Mouse (Mus musculus): ENCODE measurements around the gene Csnk2a1. TPM values are rescaled to one million over a fixed set of nuclear protein-coding genes. Genes with fewer than 3 reads are reported as not detected.

The Csnk2a1 gene
- polyA plus RNA-seq, 1 experiment: 70.2 TPM

DNA sequence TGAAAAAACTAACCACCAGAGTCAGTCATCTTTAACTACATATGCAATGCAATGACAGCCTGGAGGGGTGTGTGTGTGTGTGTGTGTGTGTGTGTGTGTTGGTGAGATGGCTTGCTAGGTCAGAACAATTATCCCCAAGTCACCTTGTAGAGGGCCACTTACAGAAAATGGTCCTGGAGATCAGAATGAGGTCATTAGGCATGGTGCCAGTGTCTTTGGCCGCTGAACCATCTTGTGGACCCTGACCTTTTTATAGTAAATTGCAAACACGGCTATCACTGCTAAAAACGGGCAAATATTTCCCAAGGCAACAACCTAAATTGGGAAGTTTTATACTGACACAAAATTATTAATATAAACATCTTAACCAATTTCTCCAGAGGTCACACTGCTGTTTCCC is 14.8 kb upstream of the Csnk2a1 start:
- Histone ChIP-seq H3K27ac (ENCODE audit: insufficient read depth, low read length) (no peak overlapping the region), H3K4me3 (replicated peaks; ENCODE audit: insufficient read depth, low read depth, low read length) (no peak overlapping the region)
- no peak for DNase-seq

GRCm38 (mm10) chr2:152216975-152217374 is 9.7 kb upstream of the Csnk2a1 start:
- Histone ChIP-seq H3K27ac (ENCODE audit: insufficient read depth, low read length) (no peak overlapping the region), H3K4me3 (replicated peaks; ENCODE audit: insufficient read depth, low read depth, low read length) (no peak overlapping the region), H3K4me1 (ENCODE audit: control insufficient read depth, insufficient read depth, low read length) (no peaks in the 10 kb centered on the region), H3K27me3 (ENCODE audit: control insufficient read depth, insufficient read depth, low read length) (no peaks in the 10 kb centered on the region)
- 72% methylated on average over 1 of the region's 1 CpGs for WGBS
- DNase-seq: no peak
- no peak for TF ChIP-seq POLR2A (IDR thresholded peaks at IDR 0.05; ENCODE audit: borderline replicate concordance, insufficient read depth, low read length)
- no peak for TF ChIP-seq CTCF (IDR thresholded peaks at IDR 0.05; ENCODE audit: borderline replicate concordance, insufficient read depth, low read depth, low read length)

More for the DNA sequence above, 14.8 kb upstream of the Csnk2a1 start:
- H3K27me3 ChIP-seq (ENCODE audit: control insufficient read depth, insufficient read depth, low read length): no peaks in the 10 kb centered on the region
- 56% methylated on average over 3 of the region's 3 CpGs for WGBS
- H3K4me1 ChIP-seq (ENCODE audit: control insufficient read depth, insufficient read depth, low read length): no peaks in the 10 kb centered on the region
- TF ChIP-seq CTCF (IDR thresholded peaks at IDR 0.05; ENCODE audit: borderline replicate concordance, insufficient read depth, low read depth, low read length): no peak
- no peak for TF ChIP-seq POLR2A (IDR thresholded peaks at IDR 0.05; ENCODE audit: borderline replicate concordance, insufficient read depth, low read length)

DNA sequence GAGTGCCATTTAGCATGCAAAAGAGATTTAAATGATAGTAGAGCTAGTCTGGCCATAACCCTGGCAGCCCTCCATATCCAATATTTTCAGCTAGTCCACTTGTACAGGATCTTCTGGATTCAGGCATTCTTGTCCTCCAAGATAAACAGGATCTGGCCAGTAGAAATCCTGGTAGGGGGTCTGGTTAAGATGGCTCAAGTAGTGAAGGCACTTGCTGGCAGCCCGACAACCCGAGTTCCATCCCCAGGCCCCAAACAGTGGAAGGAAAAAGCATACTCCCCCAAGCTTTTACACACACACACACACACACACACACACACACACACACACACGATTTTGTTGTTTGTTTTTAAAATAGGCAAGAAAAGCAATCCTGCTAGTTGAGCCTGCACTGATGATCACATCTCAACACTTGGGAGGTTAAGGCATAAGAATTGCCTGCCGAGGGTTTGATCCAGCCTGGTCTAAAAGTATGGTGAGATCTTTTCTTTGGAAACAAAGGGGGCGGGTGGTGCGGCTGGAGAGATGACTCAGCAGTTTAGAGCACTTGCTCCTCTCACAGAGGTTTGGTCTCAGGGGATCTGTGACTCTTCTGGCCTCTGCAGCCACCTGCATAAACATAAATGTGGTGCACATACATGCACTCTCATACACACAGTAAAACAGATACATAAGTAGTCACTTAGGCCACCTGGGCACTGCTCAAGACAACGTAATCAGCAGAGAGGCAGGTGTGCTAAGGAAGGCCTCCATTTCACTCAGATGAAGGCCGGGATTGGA is 2.9 kb upstream of the Csnk2a1 start:
- no peak for DNase-seq
- peaks cover 8% of the 10 kb centered on the region; the same call in 1 of the 2 replicates for H3K4me1 ChIP-seq (ENCODE audit: control insufficient read depth, insufficient read depth, low read length)
- H3K27ac ChIP-seq (ENCODE audit: insufficient read depth, low read length): no peak overlapping the region
- WGBS: 69% methylated on average over 8 of the region's 8 CpGs
- no peak overlapping the region for H3K4me3 ChIP-seq (replicated peaks; ENCODE audit: insufficient read depth, low read depth, low read length)
- no peaks in the 10 kb centered on the region for H3K27me3 ChIP-seq (ENCODE audit: control insufficient read depth, insufficient read depth, low read length)
- TF ChIP-seq POLR2A (IDR thresholded peaks at IDR 0.05; ENCODE audit: borderline replicate concordance, insufficient read depth, low read length) (no peak), CTCF (IDR thresholded peaks at IDR 0.05; ENCODE audit: borderline replicate concordance, insufficient read depth, low read depth, low read length) (no peak)

- TF ChIP-seq CTCF (IDR thresholded peaks at IDR 0.05; ENCODE audit: borderline replicate concordance, insufficient read depth, low read depth, low read length): no peak
- TF ChIP-seq POLR2A (IDR thresholded peaks at IDR 0.05; ENCODE audit: borderline replicate concordance, insufficient read depth, low read length): no peak
- Histone ChIP-seq H3K4me1 (ENCODE audit: control insufficient read depth, insufficient read depth, low read length) (peaks cover 9% of the 10 kb centered on the region; the same call in 1 of the 2 replicates), H3K27me3 (ENCODE audit: control insufficient read depth, insufficient read depth, low read length) (no peaks in the 10 kb centered on the region), H3K4me3 (replicated peaks; ENCODE audit: insufficient read depth, low read depth, low read length) (no peak overlapping the region), H3K27ac (ENCODE audit: insufficient read depth, low read length) (no peak overlapping the region)
- peak in 1 of 2 experiments; percentile 14 for DNase-seq
- WGBS: 78% methylated on average over 7 of the region's 7 CpGs
Observed at GRCm38 (mm10) chr2:152225536-152225935, 1.1 kb upstream of the Csnk2a1 start.

DNA sequence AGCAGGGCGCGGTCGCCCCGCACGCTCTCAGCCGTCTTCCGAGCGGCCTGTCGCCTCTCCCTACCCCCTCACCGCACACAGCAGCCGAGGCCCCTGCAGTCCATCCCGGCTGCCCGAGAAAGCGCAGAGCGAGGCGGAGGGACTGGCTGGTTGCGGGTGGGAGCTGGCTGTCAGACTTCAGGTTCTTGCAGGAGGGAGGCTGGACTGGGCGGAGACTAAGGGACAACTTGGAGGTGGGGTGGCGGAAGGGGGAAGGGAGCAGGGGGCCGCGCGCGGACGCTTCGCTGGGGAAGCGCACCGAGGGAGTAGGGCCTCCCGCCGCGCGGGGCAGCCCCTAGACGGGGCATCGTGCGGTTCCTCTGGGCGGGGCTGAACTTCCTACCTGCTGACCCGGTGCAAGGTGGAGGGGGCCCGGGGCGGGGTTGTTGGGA is 427 bp downstream of the Csnk2a1 start:
- H3K27me3 ChIP-seq (ENCODE audit: control insufficient read depth, insufficient read depth, low read length): no peaks in the 10 kb centered on the region
- peak overlapping the region; percentile 90 for H3K27ac ChIP-seq (ENCODE audit: insufficient read depth, low read length)
- WGBS: 1% methylated on average over 38 of the region's 38 CpGs
- H3K4me3 ChIP-seq (replicated peaks; ENCODE audit: insufficient read depth, low read depth, low read length): peak overlapping the region; percentile 89
- no peak for TF ChIP-seq POLR2A (IDR thresholded peaks at IDR 0.05; ENCODE audit: borderline replicate concordance, insufficient read depth, low read length)
- no peak for TF ChIP-seq CTCF (IDR thresholded peaks at IDR 0.05; ENCODE audit: borderline replicate concordance, insufficient read depth, low read depth, low read length)
- H3K4me1 ChIP-seq (ENCODE audit: control insufficient read depth, insufficient read depth, low read length): peaks cover 9% of the 10 kb centered on the region; the same call in 1 of the 2 replicates
- DNase-seq: peak in 1 of 2 experiments; percentile 70

- Histone ChIP-seq H3K4me3 (replicated peaks; ENCODE audit: insufficient read depth, low read depth, low read length) (no peak overlapping the region), H3K27me3 (ENCODE audit: control insufficient read depth, insufficient read depth, low read length) (no peaks in the 10 kb centered on the region), H3K4me1 (ENCODE audit: control insufficient read depth, insufficient read depth, low read length) (peaks cover 9% of the 10 kb centered on the region; the same call in 1 of the 2 replicates), H3K27ac (ENCODE audit: insufficient read depth, low read length) (no peak overlapping the region)
- no peak for TF ChIP-seq POLR2A (IDR thresholded peaks at IDR 0.05; ENCODE audit: borderline replicate concordance, insufficient read depth, low read length)
- no peak for TF ChIP-seq CTCF (IDR thresholded peaks at IDR 0.05; ENCODE audit: borderline replicate concordance, insufficient read depth, low read depth, low read length)
- no peak for DNase-seq
Observed at GRCm38 (mm10) chr2:152230046-152230445, 3.4 kb downstream of the Csnk2a1 start.

DNA sequence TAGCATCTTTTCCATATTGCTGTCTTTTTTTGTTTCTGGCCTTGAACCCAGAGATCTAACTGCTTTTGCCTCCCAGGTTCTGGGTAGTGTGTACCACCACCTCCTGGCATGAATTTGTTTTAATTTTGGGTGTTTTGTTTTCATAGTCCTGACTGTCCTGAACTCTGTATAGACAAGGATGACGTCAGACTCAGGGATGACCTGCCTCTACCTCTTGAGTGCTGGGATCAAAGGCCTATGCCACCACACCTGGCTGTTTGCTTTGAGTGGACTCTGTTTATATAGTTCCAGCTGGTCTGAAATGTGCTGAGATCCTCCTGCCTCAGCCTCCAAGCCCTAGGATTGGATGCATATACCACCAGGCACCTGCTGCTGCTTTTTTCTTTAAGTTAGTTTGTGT is 11.3 kb downstream of the Csnk2a1 start:
- no peak overlapping the region for H3K4me3 ChIP-seq (replicated peaks; ENCODE audit: insufficient read depth, low read depth, low read length)
- TF ChIP-seq CTCF (IDR thresholded peaks at IDR 0.05; ENCODE audit: borderline replicate concordance, insufficient read depth, low read depth, low read length): no peak
- no peak for TF ChIP-seq POLR2A (IDR thresholded peaks at IDR 0.05; ENCODE audit: borderline replicate concordance, insufficient read depth, low read length)
- 89% methylated on average over 1 of the region's 1 CpGs for WGBS
- no peak overlapping the region for H3K27ac ChIP-seq (ENCODE audit: insufficient read depth, low read length)
- no peaks in the 10 kb centered on the region for H3K27me3 ChIP-seq (ENCODE audit: control insufficient read depth, insufficient read depth, low read length)
- no peaks in the 10 kb centered on the region; the same call in 1 of the 2 replicates for H3K4me1 ChIP-seq (ENCODE audit: control insufficient read depth, insufficient read depth, low read length)
- no peak for DNase-seq

- H3K4me3 ChIP-seq (replicated peaks; ENCODE audit: insufficient read depth, low read depth, low read length): no peak overlapping the region
Observed at GRCm38 (mm10) chr2:152240580-152240979, 13.9 kb downstream of the Csnk2a1 start.

More at GRCm38 (mm10) chr2:152240580-152240979, 13.9 kb downstream of the Csnk2a1 start:
- TF ChIP-seq CTCF (IDR thresholded peaks at IDR 0.05; ENCODE audit: borderline replicate concordance, insufficient read depth, low read depth, low read length): no peak
- TF ChIP-seq POLR2A (IDR thresholded peaks at IDR 0.05; ENCODE audit: borderline replicate concordance, insufficient read depth, low read length): no peak
- Histone ChIP-seq H3K4me1 (ENCODE audit: control insufficient read depth, insufficient read depth, low read length) (no peaks in the 10 kb centered on the region), H3K27ac (ENCODE audit: insufficient read depth, low read length) (no peak overlapping the region), H3K27me3 (ENCODE audit: control insufficient read depth, insufficient read depth, low read length) (no peaks in the 10 kb centered on the region)
- DNase-seq: no peak
- WGBS: 60% methylated on average over 2 of the region's 2 CpGs
